Mouse (Mus musculus) hindbrain, embryonic 10.5 days (tissue): ENCODE data around the gene Ly6g6f. TPM values are rescaled to one million over a fixed set of nuclear protein-coding genes. Genes with fewer than 3 reads are reported as not detected.

Experiments used
- DNase-seq: peaks from one replicate; pipeline ENCODE4 v3.0.0-alpha.2; 2017; ENCODE audit warnings: low spot score
- H3K27ac ChIP-seq: fragments of 300-500 bp; sonication (generic); 2 replicates; pipeline ENCODE4 v1.5.1; 2016; ENCODE audit warnings: mild to moderate bottlenecking, moderate library complexity
- H3K27me3 ChIP-seq: fragments of 300-500 bp; sonication (generic); 2 replicates; pipeline ENCODE4 v1.6.1; 2016; ENCODE audit warnings: mild to moderate bottlenecking; ENCODE audit not compliant: poor library complexity, insufficient read depth, severe bottlenecking
- H3K36me3 ChIP-seq: fragments of 300-500 bp; sonication (generic); 2 replicates; pipeline ENCODE4 v1.6.1; 2016; ENCODE audit warnings: mild to moderate bottlenecking, moderate library complexity
- H3K4me1 ChIP-seq: fragments of 300-500 bp; sonication (generic); replicated peaks from 2 replicates; pipeline ENCODE4 v1.6.1; 2016; ENCODE audit warnings: mild to moderate bottlenecking
- H3K4me3 ChIP-seq: fragments of 300-500 bp; sonication (generic); 2 replicates; pipeline ENCODE4 v1.5.1; 2016; ENCODE audit warnings: mild to moderate bottlenecking, moderate library complexity
- H3K9me3 ChIP-seq: fragments of 300-500 bp; sonication (generic); 2 replicates; pipeline ENCODE4 v1.6.1; 2016; ENCODE audit warnings: mild to moderate bottlenecking, moderate library complexity
- WGBS: fragments of 180-500 bp; shearing (Covaris S2); methylation state at CpG from one replicate; pipeline ENCODE4 v1.1.7; 2016; 5-methylcytosine and 5-hydroxymethylcytosine counted together
- polyA plus RNA-seq: library from polyadenylated mRNA; unstranded; fragments of >200 nt; fragmentation: Nextera tagmentation; extraction: Ambion mirVana; gene quantifications from 2 replicates; pipeline ENCODE4 v1.2.1, GENCODE M21; 2016

The Ly6g6f gene
- polyA plus RNA-seq, 1 experiment from 2014 or later = 0.67 TPM

DNA sequence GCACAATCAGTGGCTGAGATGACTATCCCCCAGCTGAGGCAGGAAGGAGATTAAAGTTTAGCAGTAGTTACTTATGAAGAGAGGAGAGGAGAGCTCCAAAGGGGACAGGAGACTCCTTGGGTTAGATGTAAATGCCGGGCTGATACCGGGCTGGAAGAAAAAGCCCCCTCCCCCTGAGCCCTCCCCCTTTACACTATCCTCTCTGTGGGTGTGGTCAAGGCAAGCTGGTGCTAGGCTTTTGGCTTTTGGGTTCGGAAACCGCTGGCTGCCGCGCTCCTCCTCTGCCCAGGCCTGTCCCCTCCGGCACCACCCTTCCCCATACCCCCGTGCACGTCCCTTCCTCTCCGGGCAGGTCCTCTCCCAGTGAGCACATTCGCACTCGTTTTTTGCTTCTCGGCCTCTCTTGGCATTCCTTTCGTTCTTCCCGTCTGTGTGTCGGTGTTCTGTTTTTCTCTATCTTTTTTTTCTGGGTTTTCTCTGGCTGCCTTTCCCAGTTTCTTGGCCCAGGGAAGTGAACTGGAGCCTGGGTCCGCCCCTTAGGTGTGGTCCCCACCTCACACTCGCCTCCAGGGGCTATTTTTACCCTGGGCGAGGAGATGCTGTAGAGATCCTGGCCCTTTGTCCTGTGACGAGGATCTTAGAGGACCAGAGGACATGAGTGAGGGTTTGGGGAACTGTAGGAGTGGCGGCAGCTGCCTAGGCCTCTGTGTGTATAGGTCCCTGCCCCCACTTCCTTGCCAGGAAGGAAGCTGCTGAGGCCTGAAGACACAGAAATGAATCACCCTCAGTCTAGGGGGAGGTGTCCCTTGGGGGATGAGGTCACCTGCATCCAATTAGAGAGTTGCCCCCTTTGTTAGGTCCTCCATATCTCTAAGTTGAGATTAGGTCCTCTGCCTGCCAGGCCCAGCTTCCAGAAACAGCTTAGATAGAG, 34.0 kb downstream of the Ly6g6f start:
- WGBS = 2% methylated on average over 21 of the region's 21 CpGs
- peak overlapping the region; percentile 76 for H3K4me3 ChIP-seq
- H3K9me3 ChIP-seq = 0 out of 2 replicates have a peak, but pooled peaks cover 5% of the 10 kb centered on the region
- peaks cover 62% of the 10 kb centered on the region for H3K4me1 ChIP-seq
- DNase-seq = peak; percentile 76
- no peaks in the 10 kb centered on the region for H3K27me3 ChIP-seq
- peaks cover 44% of the 10 kb centered on the region for H3K36me3 ChIP-seq
- peak overlapping the region; percentile 97 for H3K27ac ChIP-seq

- WGBS = under 1% methylated on average over 27 of the region's 27 CpGs
- Histone ChIP-seq H3K4me1 (peaks cover 74% of the 10 kb centered on the region), H3K9me3 (0 out of 2 replicates have a peak, but pooled peaks cover 5% of the 10 kb centered on the region)
These were observed 35.2 kb downstream of the Ly6g6f start for GRCm38 (mm10) chr17:35050126-35050750.

DNA sequence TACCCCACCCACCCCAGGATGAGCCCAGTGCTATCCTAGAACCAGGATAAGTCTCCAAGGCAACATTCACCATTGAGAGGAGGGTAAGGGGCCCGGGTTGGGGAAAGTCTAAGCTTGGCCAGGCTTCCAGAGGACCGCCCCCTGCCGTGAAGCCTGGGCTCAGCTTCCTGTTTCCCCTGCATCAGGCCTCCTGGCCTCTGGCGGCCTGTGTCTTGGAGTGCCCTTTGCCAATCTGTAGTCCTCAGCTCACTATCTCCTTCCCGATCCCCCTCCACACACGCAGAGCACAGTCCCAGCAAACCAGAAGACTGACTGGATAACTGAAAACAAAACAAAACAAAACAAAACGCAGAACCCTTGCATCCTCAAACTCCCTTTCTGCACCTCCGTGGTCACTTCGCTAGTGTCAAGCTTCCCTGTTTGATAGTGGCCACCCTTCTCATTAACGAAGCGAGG, 35.8 kb downstream of the Ly6g6f start, which contains the start of gene Clic1:
TSS of gene Clic1 (plus strand) at position 406 of the 456 bp plus-strand sequence.
- H3K4me1 ChIP-seq = peaks cover 80% of the 10 kb centered on the region
- WGBS = 2% methylated on average over 11 of the region's 11 CpGs

More at GRCm38 (mm10) chr17:35050126-35050750, 35.2 kb downstream of the Ly6g6f start:
- Histone ChIP-seq H3K27ac (peak overlapping the region; percentile 97), H3K36me3 (peaks cover 33% of the 10 kb centered on the region), H3K4me3 (peak overlapping the region; percentile 76), H3K27me3 (no peaks in the 10 kb centered on the region)
- peak; percentile 76 for DNase-seq

GRCm38 (mm10) chr17:35048932-35049440, 36.4 kb downstream of the Ly6g6f start:
- 72% methylated on average over 5 of the region's 5 CpGs for WGBS
- no peak for DNase-seq
- H3K4me3 ChIP-seq = peak overlapping the region; percentile 76
- peak overlapping the region; percentile 97 for H3K27ac ChIP-seq
- H3K4me1 ChIP-seq = peaks cover 81% of the 10 kb centered on the region
- peaks cover 20% of the 10 kb centered on the region for H3K36me3 ChIP-seq
- H3K27me3 ChIP-seq = no peaks in the 10 kb centered on the region
- 0 out of 2 replicates have a peak, but pooled peaks cover under 1% of the 10 kb centered on the region for H3K9me3 ChIP-seq

More for the DNA sequence above, 35.8 kb downstream of the Ly6g6f start, which contains the start of gene Clic1:
- Histone ChIP-seq H3K36me3 (peaks cover 26% of the 10 kb centered on the region), H3K27ac (peak within 1 kb of the TSS; percentile 97), H3K9me3 (0 out of 2 replicates have a peak, but pooled peaks cover 5% of the 10 kb centered on the region), H3K4me3 (peak within 1 kb of the TSS; percentile 76), H3K27me3 (no peaks in the 10 kb centered on the region)
- DNase-seq = peak; percentile 84

DNA sequence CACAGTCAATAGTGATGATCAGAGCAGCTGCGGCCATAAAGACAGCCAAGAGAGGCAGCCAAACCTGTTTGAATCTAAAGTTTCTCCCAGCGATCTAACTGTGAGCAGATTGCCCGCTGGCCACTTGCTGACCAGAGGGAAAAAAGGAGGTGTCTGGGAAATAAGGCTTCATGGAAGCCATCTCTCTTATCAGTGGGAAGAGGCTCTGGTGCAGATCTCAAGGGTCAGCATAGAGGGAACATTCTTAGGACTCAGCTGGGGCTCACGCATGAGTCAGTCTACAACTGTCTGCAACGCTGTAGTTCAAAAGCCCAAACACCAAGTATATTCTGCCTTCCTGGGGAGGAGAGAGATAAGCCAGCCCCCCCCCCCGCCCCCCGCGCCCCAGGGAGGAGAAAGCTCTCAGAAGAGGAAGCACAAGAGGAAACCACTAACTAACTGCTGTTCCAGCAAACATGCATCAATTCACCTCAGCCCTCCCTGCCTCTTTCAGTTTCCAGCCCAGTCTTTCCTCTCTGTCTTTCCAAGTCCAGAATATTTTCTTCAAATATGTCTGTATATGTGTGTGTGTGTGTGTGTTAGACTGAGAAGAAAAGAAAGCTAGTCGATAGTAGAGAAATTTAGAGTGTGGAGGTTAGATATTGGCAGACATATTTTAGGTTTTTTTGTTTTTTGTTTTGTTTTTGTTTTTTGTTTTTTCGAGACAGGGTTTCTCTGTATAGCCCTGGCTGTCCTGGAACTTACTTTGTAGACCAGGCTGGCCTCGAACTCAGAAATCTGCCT, 37.1 kb downstream of the Ly6g6f start:
- Histone ChIP-seq H3K27ac (peak overlapping the region; percentile 98), H3K27me3 (no peaks in the 10 kb centered on the region), H3K4me3 (peak overlapping the region; percentile 25; the same call in 1 of the 2 replicates), H3K36me3 (peaks cover 14% of the 10 kb centered on the region), H3K9me3 (no peaks in the 10 kb centered on the region), H3K4me1 (peaks cover 81% of the 10 kb centered on the region)
- 37% methylated on average over 11 of the region's 11 CpGs for WGBS
- DNase-seq = no peak

- no peak for DNase-seq
- H3K36me3 ChIP-seq = peaks cover 7% of the 10 kb centered on the region
- no peaks in the 10 kb centered on the region for H3K9me3 ChIP-seq
- H3K4me3 ChIP-seq = peak overlapping the region; percentile 25; the same call in 1 of the 2 replicates
- peaks cover 77% of the 10 kb centered on the region for H3K4me1 ChIP-seq
- 50% methylated on average over 1 of the region's 1 CpGs for WGBS
- peak overlapping the region; percentile 98 for H3K27ac ChIP-seq
- no peaks in the 10 kb centered on the region for H3K27me3 ChIP-seq
These were observed 37.7 kb downstream of the Ly6g6f start for GRCm38 (mm10) chr17:35047688-35048087.

- 3% methylated on average over 33 of the region's 33 CpGs for WGBS
- Histone ChIP-seq H3K27ac (peak within 1 kb of the TSS; percentile 98), H3K4me3 (peak within 1 kb of the TSS; percentile 67), H3K27me3 (no peaks in the 10 kb centered on the region), H3K9me3 (no peaks in the 10 kb centered on the region), H3K4me1 (peaks cover 69% of the 10 kb centered on the region), H3K36me3 (no peaks in the 10 kb centered on the region)
- peak; percentile 100 for DNase-seq
These were observed 38.5 kb downstream of the Ly6g6f start, which contains the start of gene Msh5 for GRCm38 (mm10) chr17:35046681-35047455. Gene Msh5 (minus strand): TSS chr17:35046745.

- no peaks in the 10 kb centered on the region for H3K27me3 ChIP-seq
- H3K36me3 ChIP-seq = no peaks in the 10 kb centered on the region
- peaks cover 62% of the 10 kb centered on the region for H3K4me1 ChIP-seq
- WGBS = 6% methylated on average over 48 of the region's 48 CpGs
- H3K4me3 ChIP-seq = peak overlapping the region; percentile 67
- DNase-seq = peak; percentile 26
- no peaks in the 10 kb centered on the region for H3K9me3 ChIP-seq
- peak overlapping the region; percentile 98 for H3K27ac ChIP-seq
These were observed 39.4 kb downstream of the Ly6g6f start for GRCm38 (mm10) chr17:35045807-35046680.

DNA sequence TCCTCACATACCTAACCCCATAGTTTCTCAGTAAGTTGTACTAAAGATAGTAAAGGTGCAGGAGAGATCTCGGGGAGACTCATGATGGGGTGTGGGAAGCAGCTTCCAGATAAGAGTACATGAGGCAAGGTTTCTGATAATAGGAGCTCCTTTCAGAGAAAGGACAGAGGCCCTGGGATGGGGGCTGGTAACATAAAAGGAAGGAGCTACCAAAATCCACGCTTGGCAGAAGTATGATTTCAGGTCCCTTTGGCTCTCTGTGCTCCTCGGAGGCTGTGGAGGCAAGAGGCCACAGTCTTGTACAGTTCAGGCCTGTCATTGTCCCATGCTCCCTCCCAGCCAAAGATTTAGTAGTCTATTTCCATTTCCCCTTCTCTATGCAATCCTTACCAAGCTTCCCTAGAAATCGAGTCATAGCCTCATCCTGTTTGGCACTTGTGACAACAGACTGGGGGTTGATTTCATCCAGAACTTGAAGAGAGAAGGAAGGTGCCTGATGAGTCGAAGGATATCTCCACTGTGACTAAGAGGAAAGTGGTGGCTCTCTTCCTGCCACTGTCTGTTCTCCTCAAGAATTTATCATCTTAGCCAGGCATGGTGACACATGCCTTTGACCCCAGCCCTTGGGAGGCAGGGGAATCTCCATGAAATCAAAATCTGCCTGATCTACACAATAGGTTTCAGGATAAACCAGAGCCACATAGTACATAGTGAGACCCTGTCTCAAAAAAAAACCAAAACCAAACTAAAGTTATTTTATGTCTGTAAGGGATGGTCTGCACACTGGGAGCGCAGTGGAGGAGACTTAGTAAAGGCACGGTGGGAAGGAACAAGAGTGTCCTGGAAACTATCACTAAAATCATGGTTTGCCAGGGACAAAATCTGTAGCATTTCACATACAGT, 40.3 kb downstream of the Ly6g6f start:
- no peaks in the 10 kb centered on the region for H3K36me3 ChIP-seq
- H3K27me3 ChIP-seq = no peaks in the 10 kb centered on the region
- no peaks in the 10 kb centered on the region for H3K9me3 ChIP-seq
- 90% methylated on average over 7 of the region's 7 CpGs for WGBS
- peak overlapping the region; percentile 67 for H3K4me3 ChIP-seq
- peaks cover 56% of the 10 kb centered on the region for H3K4me1 ChIP-seq
- H3K27ac ChIP-seq = peak overlapping the region; percentile 98
- DNase-seq = no peak

DNA sequence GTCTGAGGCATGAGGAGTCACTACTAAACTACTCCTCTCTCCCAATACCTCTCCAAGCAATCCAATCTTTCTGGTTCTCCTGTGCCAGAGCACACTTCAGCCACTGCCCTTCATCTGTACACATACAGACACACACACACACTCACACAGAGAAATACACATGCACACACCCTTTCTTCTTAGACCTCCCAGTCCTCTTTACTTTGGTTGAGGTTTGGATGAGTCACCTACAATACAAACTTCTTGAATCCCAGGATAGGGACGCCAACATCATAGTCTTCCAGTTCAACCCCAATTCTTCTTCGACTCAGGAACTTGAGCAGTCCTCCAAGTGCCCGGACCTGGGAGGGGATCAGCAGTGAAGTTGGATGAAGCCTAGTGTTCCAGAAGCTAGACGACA, 41.6 kb downstream of the Ly6g6f start:
- no peak for DNase-seq
- Histone ChIP-seq H3K9me3 (no peaks in the 10 kb centered on the region), H3K4me3 (no peak overlapping the region), H3K27ac (0 out of 2 replicates have a peak overlapping the region, but pooled peaks have one; percentile 36), H3K36me3 (no peaks in the 10 kb centered on the region), H3K27me3 (no peaks in the 10 kb centered on the region), H3K4me1 (peaks cover 43% of the 10 kb centered on the region)
- WGBS = 88% methylated on average over 4 of the region's 4 CpGs
